Mouse (Mus musculus) hindbrain, embryonic 11.5 days (tissue): ENCODE data around the gene Pex5. TPM values are rescaled to one million over a fixed set of nuclear protein-coding genes. Genes with fewer than 3 reads are reported as not detected.
"Not testable (repeated sequence)": the region's sequence is repeated elsewhere in the genome, so short reads cannot be mapped to it uniquely, and the experiment has no call there.

Experiments used
- ATAC-seq: fragments of 200-750 bp; cut with Nextera tagmentation; 2 replicates; pipeline ENCODE4 v1.8.0; 2017; ENCODE audit warnings: mild to moderate bottlenecking, moderate TSS enrichment, moderate library complexity; ENCODE audit not compliant: low FRiP score
- DNase-seq: peaks from one replicate; pipeline ENCODE4 v3.0.0-alpha.2; 2015; ENCODE audit warnings: low spot score
- H3K27ac ChIP-seq: fragments of 300-500 bp; sonication (generic); 2 replicates; pipeline ENCODE4 v1.5.1; 2014; ENCODE audit warnings: mild to moderate bottlenecking, low read depth, low read length
- H3K27me3 ChIP-seq: fragments of 300-500 bp; sonication (generic); 2 replicates; pipeline ENCODE4 v1.6.1; 2014; ENCODE audit warnings: mild to moderate bottlenecking, low read length, moderate library complexity, mixed read lengths; ENCODE audit not compliant: control insufficient read depth, insufficient read depth
- H3K36me3 ChIP-seq: fragments of 300-500 bp; sonication (generic); 2 replicates; pipeline ENCODE4 v1.6.1; 2014; ENCODE audit warnings: mild to moderate bottlenecking, low read length, moderate library complexity, mixed read lengths; ENCODE audit not compliant: control insufficient read depth, insufficient read depth
- H3K4me1 ChIP-seq: fragments of 300-500 bp; sonication (generic); replicated peaks from 2 replicates; pipeline ENCODE4 v1.6.1; 2014; ENCODE audit warnings: low read length, mixed read lengths; ENCODE audit not compliant: control insufficient read depth, insufficient read depth
- H3K4me2 ChIP-seq: fragments of 300-500 bp; sonication (generic); replicated peaks from 2 replicates; pipeline ENCODE4 v1.6.1; 2014; ENCODE audit warnings: mild to moderate bottlenecking, low read depth, low read length
- H3K4me3 ChIP-seq: fragments of 300-500 bp; sonication (generic); 2 replicates; pipeline ENCODE4 v1.5.1; 2014; ENCODE audit warnings: low read depth, low read length
- H3K9ac ChIP-seq: fragments of 300-500 bp; sonication (generic); 2 replicates; pipeline ENCODE4 v1.6.1; 2014; ENCODE audit warnings: low read depth, low read length
- H3K9me3 ChIP-seq: fragments of 300-500 bp; sonication (generic); 2 replicates; pipeline ENCODE4 v1.6.1; 2016; ENCODE audit warnings: low read length; ENCODE audit not compliant: control insufficient read depth
- WGBS: fragments of 180-500 bp; shearing (Covaris S2); extraction: QIAGEN DNeasy Blood & Tissue Kit; methylation state at CpG from one replicate; pipeline ENCODE4 v1.1.7; 2014; 5-methylcytosine and 5-hydroxymethylcytosine counted together
- polyA plus RNA-seq: library from polyadenylated mRNA; unstranded; fragments of >200 nt; fragmentation: Nextera tagmentation; extraction: Ambion mirVana; gene quantifications from 2 replicates; pipeline ENCODE4 v1.2.1, GENCODE M21; 2014

The Pex5 gene
- polyA plus RNA-seq, 1 experiment from 2014 or later = 35.1 TPM

DNA sequence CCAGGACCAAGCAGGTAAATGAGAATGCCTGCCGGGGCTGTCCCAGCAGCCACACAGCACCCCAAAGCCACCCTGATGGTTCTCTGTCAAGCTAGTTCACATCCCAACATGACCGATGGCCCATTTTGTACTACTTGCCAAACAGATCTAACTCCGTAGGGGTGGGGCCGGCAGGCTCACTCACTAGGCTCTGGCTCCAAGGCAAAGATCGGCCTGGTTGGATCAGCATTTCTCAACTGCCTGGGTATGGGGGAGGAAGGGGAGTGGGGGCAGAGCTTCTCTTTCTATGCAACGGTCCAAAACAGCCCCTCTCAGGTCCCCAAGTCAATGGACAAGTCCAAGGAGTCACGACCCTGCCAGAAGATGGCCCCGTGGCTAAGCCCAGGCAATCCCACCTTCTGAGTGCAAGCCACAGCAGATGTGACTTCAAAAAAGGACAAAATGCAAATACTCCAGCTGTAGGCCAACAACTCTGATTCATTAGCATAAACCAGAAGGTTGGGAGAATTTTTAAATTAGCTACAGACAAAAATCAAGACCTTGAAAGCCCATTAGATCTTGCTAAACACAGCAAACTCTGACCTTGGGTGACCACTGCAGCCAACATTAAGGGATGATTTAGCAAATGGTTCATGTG is 18.9 kb upstream of the Pex5 start:
- H3K36me3 ChIP-seq = no peaks in the 10 kb centered on the region
- no peak for ATAC-seq
- DNase-seq = no peak
- no peak overlapping the region for H3K9ac ChIP-seq
- no peak overlapping the region for H3K4me2 ChIP-seq
- H3K27me3 ChIP-seq = no peaks in the 10 kb centered on the region
- no peak overlapping the region for H3K4me3 ChIP-seq
- no peak overlapping the region for H3K27ac ChIP-seq
- 0 out of 2 replicates have a peak, but pooled peaks cover 2% of the 10 kb centered on the region for H3K4me1 ChIP-seq
- WGBS = 89% methylated on average over 8 of the region's 8 CpGs
- H3K9me3 ChIP-seq = no peaks in the 10 kb centered on the region

DNA sequence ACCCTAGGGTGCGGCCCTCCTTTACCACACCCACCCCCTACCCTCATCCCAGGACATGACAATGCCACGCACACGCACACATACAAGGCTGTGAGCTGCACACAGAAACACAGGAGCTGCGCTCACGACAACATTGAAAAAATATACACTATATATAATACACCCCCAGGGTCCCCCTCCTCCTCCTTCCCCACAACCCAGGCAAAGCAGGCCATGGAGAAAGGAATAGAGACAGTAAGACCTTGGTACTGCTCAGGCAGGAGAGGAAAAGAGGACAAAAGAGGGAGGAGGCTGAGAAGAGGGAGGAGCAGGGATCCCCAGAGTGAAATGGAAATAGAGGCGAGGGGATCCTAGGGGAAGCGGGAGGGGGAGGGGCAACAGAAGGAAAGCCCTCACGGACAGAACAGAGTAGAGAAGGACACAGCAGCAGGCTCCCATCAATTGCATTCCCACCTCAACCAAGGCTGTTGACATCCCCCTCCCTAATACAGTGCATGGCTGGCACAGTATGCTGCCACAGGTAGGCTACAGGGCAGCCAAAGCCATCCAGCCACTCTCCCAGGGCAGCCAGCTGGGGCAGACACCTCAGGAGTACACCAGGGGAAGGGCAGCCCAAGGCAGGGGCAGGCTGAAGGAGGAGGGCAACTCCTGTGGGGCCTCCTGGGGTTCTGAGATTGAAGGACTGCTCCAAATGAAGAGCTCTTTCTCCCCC is 16.1 kb upstream of the Pex5 start:
- DNase-seq = peak; percentile 35
- Histone ChIP-seq H3K4me1 (0 out of 2 replicates have a peak, but pooled peaks cover 2% of the 10 kb centered on the region), H3K36me3 (no peaks in the 10 kb centered on the region), H3K27me3 (no peaks in the 10 kb centered on the region), H3K9ac (0 out of 2 replicates have a peak overlapping the region, but pooled peaks have one; percentile 20), H3K27ac (no peak overlapping the region), H3K4me3 (no peak overlapping the region), H3K9me3 (no peaks in the 10 kb centered on the region), H3K4me2 (no peak overlapping the region)
- peak; percentile 39 for ATAC-seq
- 39% methylated on average over 8 of the region's 8 CpGs for WGBS

DNA sequence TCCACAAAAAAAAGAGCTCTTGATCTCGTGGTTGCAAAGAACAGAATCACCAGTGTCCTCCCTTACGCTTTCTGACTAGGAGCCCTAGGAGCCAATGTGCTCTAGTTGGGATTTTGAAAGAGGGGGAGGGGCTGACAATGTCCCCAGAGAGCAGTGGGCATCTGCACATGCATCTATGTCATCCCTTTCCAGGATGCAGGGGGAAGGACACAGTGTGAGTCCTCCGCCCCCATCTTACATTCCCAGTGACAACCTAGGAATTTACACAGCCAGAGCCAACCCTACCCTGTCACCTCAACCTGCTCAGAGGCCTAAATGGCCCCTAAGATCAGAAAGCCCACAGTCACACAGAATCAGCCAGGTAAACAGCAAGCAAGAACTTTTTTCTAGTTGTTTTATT is 15.5 kb upstream of the Pex5 start:
- H3K9me3 ChIP-seq = no peaks in the 10 kb centered on the region
- no peak overlapping the region for H3K9ac ChIP-seq
- H3K4me3 ChIP-seq = no peak overlapping the region
- H3K27ac ChIP-seq = no peak overlapping the region
- no peaks in the 10 kb centered on the region for H3K27me3 ChIP-seq
- peak; percentile 16 for DNase-seq
- H3K4me1 ChIP-seq = 0 out of 2 replicates have a peak, but pooled peaks cover 2% of the 10 kb centered on the region
- ATAC-seq = peak; percentile 62
- no peaks in the 10 kb centered on the region for H3K36me3 ChIP-seq
- no peak overlapping the region for H3K4me2 ChIP-seq
- 62% methylated on average over 3 of the region's 3 CpGs for WGBS

DNA sequence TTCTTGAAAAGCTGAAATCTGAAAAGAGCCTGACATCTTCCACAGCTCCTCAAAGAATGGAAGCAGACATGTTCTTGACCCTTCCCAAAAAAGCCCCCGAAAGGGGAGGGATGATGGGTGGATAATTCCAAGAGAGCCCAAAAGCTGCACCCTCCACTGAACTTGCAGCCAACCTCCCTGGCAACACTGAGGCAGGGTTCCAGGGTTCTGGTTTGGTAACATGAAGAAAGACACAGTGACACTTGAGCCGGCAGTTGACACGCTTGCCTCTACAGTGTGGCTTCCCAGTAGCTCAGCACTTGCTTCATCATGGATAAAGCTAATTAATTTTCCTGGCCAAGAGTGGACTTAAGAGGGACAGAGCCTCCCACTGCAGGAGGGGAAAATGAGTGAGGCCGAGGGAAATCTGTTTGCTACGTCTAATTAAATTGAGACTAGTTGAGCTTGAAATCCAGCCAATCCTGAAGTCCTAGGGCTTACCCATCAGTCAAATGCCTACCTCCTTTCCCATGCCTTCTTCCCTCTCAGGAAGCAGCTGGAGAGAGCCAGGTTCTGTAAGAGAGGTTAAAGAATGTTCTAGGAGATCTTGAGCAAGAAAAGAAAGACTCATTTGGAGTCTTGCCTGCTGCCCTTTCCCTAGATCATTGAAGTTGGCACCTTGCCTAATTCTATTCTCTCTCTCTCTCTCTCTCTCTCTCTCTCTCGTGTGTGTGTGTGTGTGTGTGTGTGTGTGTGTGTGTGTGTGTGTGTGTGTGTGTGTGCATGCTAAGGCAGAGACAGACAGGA is 13.1 kb upstream of the Pex5 start:
- Histone ChIP-seq H3K9ac (no peak overlapping the region), H3K36me3 (no peaks in the 10 kb centered on the region), H3K4me3 (no peak overlapping the region), H3K4me1 (0 out of 2 replicates have a peak, but pooled peaks cover 2% of the 10 kb centered on the region), H3K27me3 (no peaks in the 10 kb centered on the region), H3K9me3 (no peaks in the 10 kb centered on the region), H3K27ac (no peak overlapping the region), H3K4me2 (no peak overlapping the region)
- WGBS = 87% methylated on average over 5 of the region's 6 CpGs
- DNase-seq (no peak), ATAC-seq (no peak)

DNA sequence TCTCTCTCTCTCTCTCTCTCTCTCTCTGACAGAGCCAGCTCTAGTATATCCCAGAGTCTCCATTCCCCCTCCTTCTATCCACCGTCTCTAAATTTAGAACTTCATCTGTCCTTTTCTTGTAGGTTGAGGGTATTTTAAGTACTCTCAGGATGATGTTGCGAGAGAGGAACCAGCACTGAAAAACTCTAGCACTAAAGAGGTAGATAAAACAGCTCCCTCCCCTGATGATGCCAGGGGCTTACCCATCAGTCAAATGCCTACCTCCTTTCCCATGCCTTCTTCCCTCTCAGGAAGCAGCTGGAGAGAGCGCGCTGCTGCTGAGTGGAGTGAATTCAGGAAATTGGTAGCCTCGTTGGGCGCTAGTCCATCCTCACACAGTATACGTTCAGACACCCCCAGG is 12.4 kb upstream of the Pex5 start:
- no peak for DNase-seq
- Histone ChIP-seq H3K27me3 (no peaks in the 10 kb centered on the region), H3K9me3 (no peaks in the 10 kb centered on the region; the same call in 1 of the 2 replicates), H3K4me1 (0 out of 2 replicates have a peak, but pooled peaks cover 2% of the 10 kb centered on the region), H3K4me2 (no peak overlapping the region), H3K4me3 (no peak overlapping the region), H3K27ac (no peak overlapping the region), H3K36me3 (no peaks in the 10 kb centered on the region), H3K9ac (no peak overlapping the region)
- ATAC-seq = no peak
- WGBS = 89% methylated on average over 7 of the region's 7 CpGs

DNA sequence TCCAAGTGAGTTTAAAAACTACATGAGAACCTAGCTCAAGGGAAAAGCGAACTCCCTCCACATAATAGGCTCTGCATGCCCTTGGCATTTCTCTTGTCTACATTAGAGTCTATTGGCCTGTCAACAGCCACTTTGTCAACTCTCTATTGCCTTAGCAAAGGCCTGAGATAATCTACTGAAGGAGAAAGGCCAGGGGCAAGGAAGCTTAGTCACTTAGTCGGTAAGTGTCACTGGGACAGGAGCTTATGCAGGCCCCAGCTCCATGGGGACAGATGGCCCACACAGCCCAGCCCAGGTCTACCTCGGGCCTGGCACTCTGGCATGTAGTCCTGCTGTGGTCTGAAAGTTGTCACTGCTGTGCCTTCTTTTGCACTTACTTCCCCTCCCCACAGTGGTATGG is 11.7 kb upstream of the Pex5 start:
- WGBS = 85% methylated on average over 3 of the region's 3 CpGs
- ATAC-seq (no peak), DNase-seq (no peak)
- 0 out of 2 replicates have a peak, but pooled peaks cover 2% of the 10 kb centered on the region for H3K4me1 ChIP-seq
- no peak overlapping the region for H3K4me3 ChIP-seq
- no peak overlapping the region for H3K27ac ChIP-seq
- H3K36me3 ChIP-seq = no peaks in the 10 kb centered on the region
- no peak overlapping the region for H3K9ac ChIP-seq
- no peaks in the 10 kb centered on the region; the same call in 1 of the 2 replicates for H3K9me3 ChIP-seq
- H3K27me3 ChIP-seq = no peaks in the 10 kb centered on the region
- H3K4me2 ChIP-seq = no peak overlapping the region

DNA sequence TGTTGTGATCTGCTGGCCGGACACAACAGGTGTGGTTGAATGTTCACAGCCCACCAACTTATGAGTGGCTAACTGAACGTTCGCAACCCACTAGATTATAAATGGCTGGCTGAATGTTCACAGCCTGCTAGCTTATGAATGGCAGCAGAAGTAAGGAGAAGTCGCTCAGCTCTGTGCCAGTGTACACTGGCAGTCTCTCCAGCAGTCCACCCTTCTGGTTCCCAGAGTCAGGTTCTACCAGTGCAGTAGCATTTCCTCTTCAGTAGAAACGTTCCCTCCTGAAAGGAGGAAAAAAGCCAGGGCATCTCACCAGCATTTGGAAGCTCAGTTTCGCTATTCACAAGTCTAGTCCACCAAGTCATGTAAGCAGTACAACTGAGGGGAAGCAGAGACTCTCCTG is 10.7 kb upstream of the Pex5 start:
- H3K4me2 ChIP-seq = no peak overlapping the region
- ATAC-seq = no peak
- 82% methylated on average over 6 of the region's 6 CpGs for WGBS

DNA sequence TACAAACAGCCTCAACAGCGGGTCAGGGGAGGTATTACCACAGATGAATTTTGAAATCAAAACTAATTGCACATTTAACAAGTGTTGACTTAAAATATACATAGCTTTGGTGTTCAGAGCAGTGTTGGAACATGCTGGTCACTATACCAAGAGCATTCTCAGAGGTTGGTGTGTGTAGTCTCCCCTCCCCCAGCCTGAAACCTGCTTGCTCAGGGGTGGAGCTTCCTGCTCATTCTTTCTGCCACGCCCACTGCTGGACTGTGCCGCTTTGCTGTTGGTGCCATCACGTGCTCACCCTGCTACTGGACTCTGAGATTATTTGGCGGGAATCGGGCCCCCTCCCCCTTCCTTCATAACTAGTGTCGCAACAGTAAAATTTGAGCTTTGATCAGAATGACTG is 10.2 kb upstream of the Pex5 start:
- H3K4me2 ChIP-seq, H3K36me3 ChIP-seq, H3K9me3 ChIP-seq, H3K27me3 ChIP-seq, H3K4me1 ChIP-seq, ATAC-seq, H3K4me3 ChIP-seq, DNase-seq, H3K27ac ChIP-seq, H3K9ac ChIP-seq: not testable (repeated sequence)
- 69% methylated on average over 7 of the region's 7 CpGs for WGBS

More for the DNA sequence above, 10.7 kb upstream of the Pex5 start:
- H3K9me3 ChIP-seq = no peaks in the 10 kb centered on the region; the same call in 1 of the 2 replicates
- no peaks in the 10 kb centered on the region for H3K27me3 ChIP-seq
- no peak overlapping the region for H3K4me3 ChIP-seq
- H3K9ac ChIP-seq = no peak overlapping the region
- DNase-seq = no peak
- no peak overlapping the region for H3K27ac ChIP-seq
- no peaks in the 10 kb centered on the region for H3K4me1 ChIP-seq
- H3K36me3 ChIP-seq = no peaks in the 10 kb centered on the region
